Mouse (Mus musculus) kidney, adult 2 months (tissue): ENCODE data around the gene Poglut1.
A peak's percentile ranks its signal among the peaks of the same experiment; 100 is the strongest.

Experiments used
- CTCF ChIP-seq: fragments of 200-500 bp; conservative IDR thresholded peaks from 2 replicates; pipeline ENCODE4 v1.5.1; 2011; ENCODE audit warnings: low read depth, mild to moderate bottlenecking, control low read depth, low read length, moderate library complexity, mixed read lengths; ENCODE audit not compliant: insufficient read depth, insufficient read length
- POLR2A ChIP-seq: fragments of 200-500 bp; IDR thresholded peaks from one replicate; pipeline ENCODE4 v1.6.1; 2011; ENCODE audit warnings: low read depth, low read length, control low read depth

DNA sequence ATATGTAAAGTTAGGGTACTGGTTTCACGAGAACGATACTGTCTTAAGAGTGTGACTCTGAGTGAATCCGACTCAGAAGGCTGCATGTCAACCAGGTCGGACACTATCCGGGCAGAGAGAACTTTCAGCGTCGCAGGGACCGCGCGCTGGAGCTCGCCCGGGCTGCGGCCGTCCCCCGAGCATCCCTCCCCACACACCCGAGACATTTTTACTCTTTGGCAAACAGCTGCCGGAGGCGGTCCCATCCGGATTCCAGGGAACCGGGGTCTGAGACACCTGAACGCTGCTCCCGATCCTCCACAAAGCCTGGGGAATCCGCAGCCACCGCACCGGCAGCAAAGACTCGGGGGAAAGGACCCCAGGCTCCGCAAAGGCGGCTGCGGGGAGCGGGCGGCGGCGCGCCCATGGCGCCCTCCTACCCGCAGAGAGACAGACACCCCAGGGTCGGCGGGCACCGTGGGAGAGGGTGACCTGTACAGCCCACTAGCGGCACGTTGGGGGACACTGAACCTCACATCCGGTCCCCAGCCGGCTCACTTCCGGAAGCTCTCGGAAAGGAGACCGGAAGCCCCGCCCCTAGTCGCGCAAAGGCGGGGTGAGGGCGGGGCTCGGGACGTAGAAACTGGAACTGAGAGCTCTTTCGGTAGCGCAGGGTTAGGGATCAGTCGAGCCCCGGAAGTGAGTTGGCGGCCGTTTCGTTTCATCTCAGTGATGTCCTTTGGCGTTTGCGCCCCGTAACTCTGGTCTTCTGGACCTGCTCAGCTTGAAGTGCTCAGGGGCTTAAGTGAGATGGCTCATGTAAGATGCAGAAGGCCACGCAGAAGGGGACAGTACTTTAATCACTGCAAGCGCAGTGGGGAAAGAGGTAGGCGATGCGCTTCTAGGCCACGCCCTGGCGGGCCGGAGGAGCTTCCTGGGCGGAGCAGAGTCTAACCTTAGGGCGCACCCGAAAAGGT lies 27.7 kb downstream of the Poglut1 start, which contains the start of gene Timmdc1:
- TF ChIP-seq POLR2A (peak; percentile 41), CTCF (no peak)
